Mouse (Mus musculus): ENCODE data around the gene 4930519P11Rik.

The 4930519P11Rik gene

DNA sequence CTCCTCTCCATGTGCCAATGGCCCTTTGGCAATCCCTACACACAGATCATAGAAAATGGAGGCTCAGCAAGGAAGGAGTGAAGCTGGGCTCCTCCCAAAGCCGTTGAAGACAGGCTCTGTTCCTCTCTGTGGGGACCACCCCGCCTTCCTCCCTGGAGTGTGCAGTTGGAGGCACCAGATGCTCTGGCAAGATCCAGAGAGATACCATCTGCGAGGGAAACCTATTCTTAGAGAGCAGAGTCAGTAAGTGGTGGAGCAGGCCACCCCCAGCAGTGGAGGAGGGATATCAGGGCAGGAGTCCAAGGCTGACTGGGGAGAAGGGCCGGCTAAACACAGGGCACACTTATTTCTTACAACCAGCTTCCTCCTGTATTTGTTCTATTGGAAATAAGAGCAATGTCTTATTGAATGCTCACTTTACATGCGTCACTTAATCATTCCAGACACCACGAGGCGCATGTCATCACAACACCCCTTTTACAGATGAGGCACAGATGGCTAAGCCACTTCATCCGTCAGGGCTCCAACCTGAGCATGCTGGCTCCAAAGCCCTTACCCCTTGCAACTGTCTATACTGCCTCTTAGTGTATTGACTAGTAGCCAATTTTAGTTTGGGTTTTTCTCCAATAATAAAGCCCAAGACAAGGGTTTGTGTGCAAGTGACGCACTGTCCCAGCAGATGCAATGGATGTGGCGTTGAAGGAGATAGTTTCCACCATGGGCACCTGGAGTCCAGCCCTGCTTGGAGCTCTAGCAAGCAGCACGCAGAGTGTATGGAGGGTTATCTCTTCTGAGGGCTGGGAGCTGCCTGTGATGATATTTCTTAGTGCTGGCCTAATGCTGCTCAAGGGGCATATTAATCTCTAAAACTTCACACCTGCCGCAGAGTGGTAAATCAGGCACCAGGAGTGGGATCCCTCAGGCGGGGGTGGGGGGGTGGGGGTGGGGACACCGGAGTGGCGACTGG lies 29.0 kb downstream of the 4930519P11Rik start:
- peak; percentile 89 to 95 for DNase-seq (ENCODE audit: low spot score in 2 of 2)

DNA sequence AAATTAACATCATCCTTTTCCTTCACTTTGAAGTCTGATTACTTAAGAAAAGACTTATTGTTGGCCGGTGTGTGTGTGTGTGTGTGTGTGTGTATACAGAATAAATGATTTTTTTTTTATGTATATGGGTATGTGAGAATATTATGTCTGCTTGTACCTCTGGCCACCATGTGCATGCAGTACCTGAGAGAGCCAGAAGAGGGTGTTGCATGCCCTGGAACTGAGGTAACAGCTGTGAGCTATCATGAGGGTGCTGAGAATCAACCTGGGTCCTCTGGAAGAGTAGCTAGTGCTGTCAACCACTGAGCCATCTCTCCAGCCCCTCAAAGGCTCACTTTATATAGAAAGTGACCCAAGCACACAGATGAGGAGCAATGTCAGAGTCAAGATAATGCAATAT lies 31.8 kb downstream of the 4930519P11Rik start:
- no peak for DNase-seq (ENCODE audit: low spot score in 2 of 2)

DNA sequence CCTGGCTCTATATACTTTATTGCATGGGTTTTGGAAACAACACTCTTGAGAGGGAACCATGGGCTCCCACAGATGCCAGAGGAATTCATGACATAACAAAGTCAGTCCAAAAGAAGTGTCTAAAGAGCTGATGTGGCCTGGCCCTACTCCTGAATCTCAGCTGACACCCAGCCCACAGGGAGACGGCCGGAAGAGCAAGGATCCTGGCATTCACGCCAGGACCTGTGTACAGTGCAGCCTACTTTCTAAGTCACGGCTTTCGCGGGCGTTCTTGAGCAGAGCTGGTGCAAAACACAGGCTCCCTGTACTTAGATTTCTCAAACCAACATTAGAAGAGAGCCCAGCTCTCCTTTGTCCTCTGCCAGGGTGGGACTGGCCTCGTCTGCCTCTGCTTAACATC lies 32.7 kb downstream of the 4930519P11Rik start:
- DNase-seq (ENCODE audit: low spot score in 2 of 2): no peak

DNA sequence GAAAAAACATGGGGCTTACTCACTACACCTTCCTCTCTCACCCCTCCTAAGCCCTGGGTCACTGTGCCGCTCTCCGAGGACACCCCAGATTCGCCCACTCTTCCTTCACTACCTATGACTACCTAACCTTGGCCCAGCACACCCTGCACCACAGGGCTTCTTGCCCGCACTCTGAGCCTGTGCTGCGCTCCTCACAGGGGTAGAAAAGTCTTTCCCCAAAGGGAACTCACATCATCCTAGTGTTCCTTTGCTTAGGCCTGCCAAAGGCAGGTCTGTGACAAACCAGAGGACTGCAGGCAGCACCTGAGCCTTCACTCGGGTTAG lies 35.5 kb downstream of the 4930519P11Rik start:
- DNase-seq (ENCODE audit: low spot score in 2 of 2): no peak

DNA sequence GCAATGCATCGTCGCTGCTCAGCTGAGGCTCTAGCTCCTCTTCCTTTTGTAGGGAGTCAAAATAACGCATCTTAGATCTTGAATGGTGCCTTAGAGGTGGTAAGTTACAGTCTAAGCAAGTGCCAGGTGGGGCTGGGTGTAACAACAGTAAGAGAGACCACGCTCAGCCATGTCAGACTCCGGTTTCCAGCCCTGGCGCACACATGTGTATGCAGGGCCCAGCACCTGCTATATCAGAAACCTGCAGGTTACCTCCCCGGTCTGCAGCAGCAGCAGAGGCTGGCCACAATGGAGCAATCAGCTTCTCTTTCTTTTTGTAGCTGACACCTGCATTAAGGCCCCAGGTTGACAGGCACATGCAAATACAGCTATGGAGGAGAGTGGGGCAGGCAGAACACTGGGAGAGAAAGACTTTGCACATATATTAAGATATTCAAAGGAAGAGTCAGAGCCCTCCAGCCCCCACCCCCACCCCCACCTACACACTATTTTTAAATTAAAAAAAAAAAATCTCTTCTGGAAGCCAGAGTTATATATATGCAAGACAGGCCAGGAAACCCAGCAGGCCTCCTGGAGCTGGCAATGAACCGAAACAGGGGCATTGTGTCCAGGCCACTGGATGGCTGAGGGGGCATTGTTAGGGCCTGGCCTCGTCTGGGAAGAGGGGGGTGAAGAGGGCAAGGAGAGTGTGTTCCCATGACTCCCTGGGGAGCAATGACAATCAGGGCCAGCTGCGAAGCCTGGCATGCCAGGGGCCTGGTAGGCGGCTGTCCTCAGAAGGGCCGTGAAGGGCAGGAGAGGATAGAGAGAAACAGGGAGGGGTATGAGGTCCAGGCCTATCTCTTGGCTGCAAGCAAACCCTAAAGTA lies 36.1 kb downstream of the 4930519P11Rik start:
- no peak for DNase-seq (ENCODE audit: low spot score in 2 of 2)

DNA sequence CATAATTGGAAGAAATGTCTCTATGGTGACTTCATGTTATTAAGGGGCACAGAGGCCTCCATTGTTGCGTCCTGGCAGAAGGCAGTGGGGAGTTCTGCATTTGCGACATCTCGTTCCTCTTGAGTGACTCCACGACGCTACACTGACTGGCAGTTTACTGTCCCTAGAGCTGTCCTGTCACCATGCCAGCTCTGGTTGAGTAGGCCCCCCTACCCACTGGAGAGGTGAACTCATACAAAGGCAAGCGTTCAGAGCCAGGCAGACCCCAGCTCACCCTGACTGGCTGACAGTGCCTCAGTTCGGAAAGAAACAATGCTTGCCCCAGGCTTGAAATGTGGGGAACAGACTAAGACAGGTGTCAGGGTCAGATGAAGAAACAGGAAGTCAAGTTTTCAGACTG lies 39.0 kb downstream of the 4930519P11Rik start:
- no peak for DNase-seq (ENCODE audit: low spot score in 2 of 2)

DNA sequence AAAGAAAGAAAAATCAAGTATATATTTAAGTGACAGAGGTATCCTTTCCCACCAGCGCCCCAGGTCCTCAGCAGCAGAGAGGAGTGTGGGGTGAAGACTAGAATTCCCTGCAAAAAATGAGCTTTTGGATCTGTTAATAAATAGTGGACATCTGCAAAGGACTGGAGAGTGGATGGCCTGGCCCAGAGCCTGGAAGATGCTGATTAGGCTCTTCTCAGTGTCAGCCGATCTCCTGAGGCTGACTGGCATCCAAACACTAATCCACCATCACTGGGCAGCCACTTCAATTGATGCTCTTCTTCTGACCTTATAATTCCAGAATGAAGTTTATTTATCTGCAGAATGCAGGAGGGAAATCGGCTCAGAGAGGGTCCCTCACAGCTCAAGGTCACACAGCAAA lies 40.2 kb downstream of the 4930519P11Rik start:
- DNase-seq (ENCODE audit: low spot score in 2 of 2): no peak

DNA sequence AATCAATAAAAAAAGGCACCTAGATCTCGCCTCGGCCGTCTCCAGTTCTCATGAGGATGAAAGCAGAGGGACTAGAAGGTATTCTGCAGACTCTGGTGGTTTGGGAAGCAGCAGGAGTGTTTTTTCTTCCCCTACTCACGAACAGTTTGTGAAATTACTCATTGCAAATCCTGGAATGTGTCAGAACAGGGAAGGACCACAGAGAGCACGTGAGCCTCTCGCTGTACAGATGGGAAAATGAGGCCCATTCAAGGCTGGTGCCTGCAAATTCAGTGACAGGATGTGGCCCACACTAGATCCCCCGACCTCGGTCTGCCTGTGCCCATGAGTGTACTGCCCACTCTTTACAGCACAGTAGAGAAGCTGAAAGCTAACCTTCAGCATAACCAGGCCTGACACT lies 41.3 kb downstream of the 4930519P11Rik start:
- no peak for DNase-seq (ENCODE audit: low spot score in 2 of 2)

DNA sequence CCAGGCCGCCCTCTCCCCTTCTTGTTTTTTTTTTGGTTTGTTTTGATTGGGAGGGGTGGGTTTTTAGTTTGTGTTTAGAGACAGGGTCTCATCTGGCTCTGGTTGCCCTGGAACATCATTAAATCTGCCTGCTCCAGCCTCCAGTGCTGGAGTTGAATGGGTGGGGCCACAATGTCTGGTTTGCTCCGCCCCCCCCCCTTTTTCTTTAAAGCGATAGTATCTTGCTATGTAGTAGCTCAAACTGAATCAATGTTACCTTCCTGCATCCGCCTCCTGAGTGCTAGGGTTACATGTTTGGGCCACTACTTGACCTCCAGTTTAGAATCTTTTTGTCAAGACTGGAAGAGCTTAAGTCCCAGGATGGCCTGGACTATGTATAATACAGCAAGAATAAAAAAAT lies 42.0 kb downstream of the 4930519P11Rik start:
- DNase-seq (ENCODE audit: low spot score in 2 of 2): no peak

DNA sequence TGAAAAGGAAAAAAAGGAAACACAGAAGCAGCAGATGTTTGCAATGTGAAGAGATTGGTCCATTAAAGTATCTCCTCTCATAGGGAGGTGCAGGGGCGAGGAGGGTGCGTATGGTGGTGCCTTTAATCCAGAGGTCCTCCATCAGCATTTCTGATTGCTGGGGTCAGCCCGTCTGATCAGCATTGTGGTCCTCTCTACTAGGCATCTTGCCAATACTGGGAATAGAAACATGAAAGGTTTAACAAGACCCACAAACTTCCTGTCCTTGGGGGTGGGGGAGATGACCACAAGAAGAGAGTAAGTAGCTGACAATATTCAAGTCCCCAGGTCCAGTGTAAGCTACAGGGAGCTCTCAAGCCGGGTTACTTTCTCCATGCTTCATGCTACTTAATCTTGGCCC lies 42.6 kb downstream of the 4930519P11Rik start:
- DNase-seq (ENCODE audit: low spot score in 2 of 2): no peak

DNA sequence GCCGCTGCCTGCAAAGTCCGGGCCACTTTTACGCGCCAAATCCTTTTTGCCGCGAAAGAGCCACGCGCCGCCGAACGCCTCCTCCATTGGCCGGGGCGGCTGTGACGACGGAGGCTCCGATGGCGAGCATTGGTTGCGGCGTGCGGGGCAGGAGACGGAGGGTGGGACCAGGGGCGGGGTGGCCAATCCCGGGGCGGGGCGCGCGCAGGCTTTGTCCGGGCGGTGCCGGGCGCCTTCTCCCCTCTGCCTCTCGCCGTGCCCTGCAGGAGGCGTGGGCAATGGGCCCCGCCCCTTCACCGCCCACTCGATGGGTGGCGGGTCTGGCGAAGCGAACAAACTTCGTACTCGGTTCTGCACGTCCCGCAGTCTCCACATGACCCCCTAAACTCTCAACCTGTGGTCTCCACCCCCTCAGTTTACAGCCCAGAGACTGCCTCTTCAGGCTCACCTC lies 43.4 kb downstream of the 4930519P11Rik start, which contains the start of gene E2f1:
Gene E2f1, minus strand, starts transcription at position 57 of the 451 bp plus-strand sequence.
- peak; percentile 90 to 92 for DNase-seq (ENCODE audit: low spot score in 2 of 2)

DNA sequence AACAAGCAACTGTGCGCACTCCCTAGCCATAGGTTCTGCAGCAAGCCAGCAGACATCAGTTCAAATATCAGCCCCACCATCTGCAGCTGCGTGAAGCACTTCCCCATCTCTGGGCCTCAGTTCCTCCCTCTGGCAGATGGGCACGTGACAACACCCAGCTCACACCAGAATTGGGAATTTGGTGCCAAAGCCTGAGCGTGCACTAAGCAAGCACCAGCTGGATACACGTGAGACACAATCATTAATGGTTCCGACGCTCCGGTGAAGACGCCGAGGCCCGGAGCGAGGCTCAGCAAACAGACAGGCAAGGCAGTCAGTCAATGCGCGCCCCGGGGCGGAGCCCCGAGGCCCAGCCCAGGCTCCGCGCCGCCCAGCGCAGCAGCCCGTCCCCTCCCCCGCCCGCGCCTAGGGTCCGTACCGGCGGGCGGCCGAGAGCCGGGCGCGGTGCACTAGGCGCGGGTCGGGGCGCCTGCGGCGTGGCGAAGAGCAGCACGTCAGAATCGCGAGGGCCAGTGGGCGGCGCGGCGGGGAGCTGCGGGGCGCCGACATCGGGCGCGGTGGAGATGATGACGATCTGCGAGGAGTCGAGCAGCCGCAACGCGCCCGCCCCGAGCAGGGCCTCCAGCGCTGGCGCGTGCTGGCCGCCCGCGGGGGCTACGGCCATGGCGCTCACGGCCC lies 44.0 kb downstream of the 4930519P11Rik start:
- peak; percentile 49 to 50 for DNase-seq (ENCODE audit: low spot score in 2 of 2)

DNA sequence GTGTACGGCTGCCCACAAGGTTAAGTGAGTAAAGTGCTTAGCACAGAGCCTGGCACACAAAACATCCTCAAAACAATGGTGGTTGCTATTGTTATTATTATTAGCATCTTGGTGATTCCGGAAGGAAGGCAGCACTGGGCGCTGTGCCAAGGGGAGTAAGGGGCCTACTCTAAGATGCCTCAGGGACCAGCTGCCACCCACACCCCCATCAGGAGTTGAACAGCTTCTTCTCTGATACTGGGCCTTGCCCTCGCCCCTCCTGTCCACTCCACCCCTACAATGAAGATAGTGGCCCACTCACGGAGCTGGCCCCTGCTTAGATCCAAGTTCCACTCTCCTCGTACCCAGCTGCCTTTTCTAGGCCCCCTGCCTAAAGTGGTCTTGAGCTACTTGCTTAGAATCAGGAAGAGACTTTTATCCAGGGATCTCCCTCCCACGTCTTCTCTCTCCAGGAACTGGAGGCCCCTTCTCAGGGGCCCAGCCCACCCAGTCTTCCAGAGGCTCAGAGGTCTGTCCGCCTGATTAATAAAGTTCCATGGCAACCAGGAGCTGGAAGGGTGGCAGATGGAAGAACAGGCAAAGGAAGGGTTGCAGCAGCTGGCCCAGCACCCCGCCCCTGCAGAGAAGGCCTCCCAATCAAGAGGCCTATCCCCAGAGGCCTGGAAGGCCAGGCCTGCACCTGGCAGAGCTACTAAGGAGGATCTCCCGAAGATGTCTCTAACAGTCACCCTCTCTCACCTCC lies 44.7 kb downstream of the 4930519P11Rik start:
- no peak for DNase-seq (ENCODE audit: low spot score in 2 of 2)

DNA sequence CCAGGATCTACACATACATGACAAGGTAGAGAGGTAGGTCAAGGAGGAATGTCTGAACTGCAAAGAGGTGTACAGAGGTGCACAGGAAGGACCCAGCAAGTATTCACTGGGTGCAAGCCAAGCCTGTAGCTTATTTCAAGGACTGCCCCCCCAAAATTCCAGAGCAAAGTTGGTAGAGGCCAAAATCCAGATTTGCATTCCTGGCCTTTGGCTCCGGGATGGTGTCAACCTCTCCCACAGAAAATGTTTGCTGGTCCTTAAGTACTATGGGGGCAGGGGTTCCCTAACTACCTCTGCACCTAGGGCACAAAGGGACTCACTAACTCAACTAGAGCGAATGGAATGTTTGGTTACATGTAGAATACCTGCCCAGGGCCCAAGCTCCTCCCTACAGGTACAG lies 45.5 kb downstream of the 4930519P11Rik start:
- no peak for DNase-seq (ENCODE audit: low spot score in 2 of 2)

DNA sequence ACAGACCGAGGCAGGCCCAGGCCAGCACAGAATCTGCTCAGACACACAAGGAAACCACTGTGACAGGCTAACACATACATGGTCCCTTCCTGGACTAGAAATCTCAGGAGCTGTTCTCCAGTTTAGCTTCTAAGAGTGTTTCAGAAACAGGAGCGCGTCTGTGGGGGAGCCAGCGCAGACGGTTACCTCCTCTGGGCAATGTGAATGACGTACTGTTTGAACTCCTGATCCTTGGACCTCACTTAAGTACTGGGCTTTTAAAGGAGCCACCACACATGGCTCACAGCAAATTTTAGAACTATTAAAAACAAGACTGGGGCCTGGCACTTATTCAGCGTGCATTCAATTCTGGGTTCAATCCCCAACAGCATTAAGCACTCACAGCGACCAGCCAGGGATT lies 46.6 kb downstream of the 4930519P11Rik start:
- no peak for DNase-seq (ENCODE audit: low spot score in 2 of 2)

DNA sequence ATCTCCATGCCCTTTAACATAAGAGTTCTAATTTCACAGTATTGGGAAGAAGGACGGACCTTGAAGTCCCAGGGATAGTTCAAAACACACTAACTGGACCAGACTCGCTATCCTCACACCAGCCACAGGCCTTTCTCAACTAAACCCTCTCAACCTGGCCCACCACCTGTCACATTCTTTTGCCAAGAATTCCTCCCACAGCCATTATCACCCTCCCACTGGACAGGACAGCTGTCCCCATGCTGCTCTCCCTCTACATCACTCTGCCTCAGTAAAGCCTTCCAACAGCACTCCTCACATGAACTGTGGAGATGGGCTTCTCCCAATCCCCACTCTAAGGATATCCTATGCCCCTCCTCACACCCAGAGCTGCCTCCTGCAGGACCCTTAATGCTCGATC lies 47.7 kb downstream of the 4930519P11Rik start:
- DNase-seq (ENCODE audit: low spot score in 2 of 2): no peak

DNA sequence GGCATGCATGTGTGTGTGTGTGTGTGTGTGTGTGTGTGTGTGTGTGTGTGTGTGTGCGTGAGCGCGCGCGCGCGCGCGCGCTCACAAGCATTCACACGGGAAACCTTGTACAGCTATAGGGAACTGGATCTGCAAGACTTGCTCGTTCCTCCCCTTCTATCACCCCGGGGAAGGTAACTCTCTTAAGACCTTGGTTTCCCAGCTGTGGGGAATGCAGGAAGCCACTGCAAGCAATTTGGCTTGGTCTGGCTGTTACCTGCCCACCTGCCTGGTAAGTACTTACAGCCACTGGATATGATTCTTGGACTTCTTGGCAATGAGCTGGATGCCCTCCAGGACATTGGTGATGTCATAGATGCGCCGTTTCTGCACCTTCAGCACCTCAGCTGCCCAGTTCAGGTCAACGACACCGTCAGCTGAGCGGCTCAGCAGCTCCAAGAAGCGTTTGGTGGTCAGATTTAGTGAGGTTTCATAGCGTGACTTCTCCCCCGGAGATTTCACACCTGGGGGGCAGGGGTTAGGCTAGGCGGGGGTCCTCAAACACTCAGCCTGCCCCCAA lies 49.5 kb downstream of the 4930519P11Rik start:
- no peak for DNase-seq (ENCODE audit: low spot score in 2 of 2)
